Mouse (Mus musculus) frontal cortex, adult 2 months (tissue): ENCODE results near the gene Dazap1. TPM values are rescaled to one million over a fixed set of nuclear protein-coding genes. Genes with fewer than 3 reads are reported as not detected.

Experiments
- DNase-seq, 2 experiments: peaks; one replicate each; pipeline ENCODE4 v3.0.0; 2022; ENCODE audit warnings: low spot score in 1 of 2; ENCODE audit errors: extremely low spot score in 1 of 2
- polyA plus RNA-seq: library from polyadenylated mRNA; depleted of rRNA; stranded (reverse); fragments of >200 nt; gene quantifications from 2 replicates; pipeline ENCODE4 v1.2.3, GENCODE M21; 2012

The Dazap1 gene
- polyA plus RNA-seq, 1 experiment, result 86.3 TPM

DNA sequence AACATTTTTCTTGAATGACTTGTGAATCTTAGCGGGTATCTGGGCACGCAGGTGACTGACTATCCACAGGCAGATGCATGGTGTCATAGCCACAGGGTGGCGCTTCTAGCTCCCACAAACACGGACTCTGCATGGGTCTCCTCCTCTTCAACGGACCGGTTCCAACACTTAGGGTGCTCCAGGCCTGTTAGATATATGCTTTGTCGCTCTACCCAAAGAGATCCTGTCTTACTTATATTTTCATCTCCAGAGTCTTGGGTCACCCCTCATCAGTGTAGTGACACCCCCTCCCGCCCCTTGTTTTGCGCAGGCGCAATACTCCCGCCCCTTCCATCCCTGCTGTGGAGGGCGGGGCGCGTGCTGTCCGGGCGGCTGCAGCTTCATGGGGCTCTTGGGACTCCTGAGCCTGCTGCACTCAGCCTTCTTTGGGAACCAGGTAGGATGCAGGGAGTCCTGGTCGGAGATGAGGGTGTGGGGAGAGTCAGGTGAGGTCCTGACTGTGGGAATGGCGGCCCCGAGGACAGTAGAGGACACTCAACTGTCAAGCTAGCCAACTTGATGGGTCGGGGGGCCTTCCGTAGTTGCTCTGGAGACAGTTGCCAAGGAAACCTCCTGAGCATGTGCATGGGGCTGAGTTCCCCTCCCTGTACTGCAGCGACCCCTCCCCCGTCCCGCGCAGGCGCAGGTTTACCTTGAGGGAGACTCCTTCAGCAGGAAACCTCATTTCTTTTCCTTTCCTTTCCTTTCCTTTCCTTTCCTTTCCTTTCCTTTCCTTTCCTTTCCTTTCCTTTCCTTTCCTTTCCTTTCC lies 34.5 kb downstream of the Dazap1 start, which contains the start of gene Apc2:
Gene Apc2, plus strand, starts transcription at position 360 of the 808 bp plus-strand sequence.
- DNase-seq, result peak; percentile 74 to 79

DNA sequence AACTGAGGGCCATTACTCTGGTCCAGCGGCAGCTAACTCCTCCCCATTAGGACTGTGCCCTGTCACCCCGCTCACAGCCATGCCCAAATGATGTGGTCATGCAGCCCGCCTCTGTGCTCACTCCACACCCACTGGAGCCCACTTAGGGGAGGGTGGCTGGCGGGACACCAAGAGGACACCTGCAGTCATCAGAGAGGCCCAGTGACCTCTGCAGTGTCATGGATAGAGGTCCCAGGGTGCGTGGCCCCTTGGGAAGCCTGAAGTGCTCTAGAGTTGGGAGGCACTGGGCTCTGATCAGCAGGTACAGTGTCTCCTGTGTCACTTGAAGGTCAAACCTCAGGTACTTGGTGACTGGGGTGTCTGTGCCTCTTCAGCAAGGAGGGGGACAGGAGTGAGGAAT lies 35.5 kb downstream of the Dazap1 start:
- DNase-seq, result no peak

- DNase-seq, result no peak
Observed at GRCm38 (mm10) chr10:80297526-80298133, 36.3 kb downstream of the Dazap1 start.

DNA sequence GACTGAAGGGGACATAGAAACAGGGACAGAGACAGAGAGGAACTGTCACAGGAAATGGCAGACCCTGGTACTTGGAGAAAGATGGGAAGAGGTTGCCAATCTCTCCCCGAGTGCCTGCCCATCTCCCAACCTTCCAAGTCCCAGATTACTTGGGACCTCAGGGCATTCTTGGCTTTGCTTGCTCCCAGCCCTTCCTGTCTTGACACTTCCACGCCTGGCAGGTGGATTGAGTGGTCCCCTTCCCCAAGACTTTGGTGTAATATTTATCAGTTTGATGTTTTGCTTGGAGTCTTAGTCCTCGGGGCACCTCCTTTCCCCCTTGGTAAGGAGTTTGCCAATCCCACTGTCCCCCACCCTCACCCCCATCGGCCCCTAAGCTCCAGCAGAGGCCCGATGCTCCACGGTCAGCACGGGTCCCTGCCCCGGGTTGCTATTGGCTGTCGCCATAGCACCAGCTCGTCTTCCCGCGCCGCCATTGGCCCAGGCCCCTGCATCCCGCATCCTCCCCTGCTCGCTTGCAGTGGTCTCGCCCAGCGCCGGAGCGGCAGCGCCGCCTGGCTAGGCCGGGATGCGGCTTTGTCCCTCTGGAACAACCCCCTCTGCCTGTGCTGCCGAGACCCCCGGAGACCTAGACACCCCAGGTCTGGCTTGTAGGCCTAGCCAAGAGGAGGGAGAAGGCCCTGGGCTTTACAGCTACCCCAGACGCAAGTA lies 37.4 kb downstream of the Dazap1 start:
- peak; percentile 83 to 93 for DNase-seq

DNA sequence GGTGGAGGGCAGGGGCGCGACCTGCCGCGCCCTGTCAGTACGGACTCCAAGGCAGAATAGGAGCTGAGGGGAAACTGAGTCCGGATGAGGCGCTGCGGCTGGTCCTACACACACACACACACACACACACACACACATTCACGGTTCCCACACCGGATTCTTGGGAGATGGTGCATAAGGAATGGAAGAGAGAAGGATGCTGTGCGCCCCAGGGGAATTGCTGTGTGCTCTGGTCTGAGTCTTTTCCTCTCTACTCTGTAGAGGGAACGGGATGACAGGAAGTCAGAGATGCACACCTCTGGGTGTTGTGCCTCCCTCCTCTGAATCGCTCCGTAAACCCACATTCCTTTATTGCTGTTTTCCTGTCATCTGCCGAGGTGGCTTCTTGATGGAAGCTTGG lies 38.0 kb downstream of the Dazap1 start:
- no peak for DNase-seq

- DNase-seq, result no peak
Observed at GRCm38 (mm10) chr10:80299824-80300223, 38.5 kb downstream of the Dazap1 start.

GRCm38 (mm10) chr10:80300672-80301181 lies 39.4 kb downstream of the Dazap1 start:
- no peak for DNase-seq

DNA sequence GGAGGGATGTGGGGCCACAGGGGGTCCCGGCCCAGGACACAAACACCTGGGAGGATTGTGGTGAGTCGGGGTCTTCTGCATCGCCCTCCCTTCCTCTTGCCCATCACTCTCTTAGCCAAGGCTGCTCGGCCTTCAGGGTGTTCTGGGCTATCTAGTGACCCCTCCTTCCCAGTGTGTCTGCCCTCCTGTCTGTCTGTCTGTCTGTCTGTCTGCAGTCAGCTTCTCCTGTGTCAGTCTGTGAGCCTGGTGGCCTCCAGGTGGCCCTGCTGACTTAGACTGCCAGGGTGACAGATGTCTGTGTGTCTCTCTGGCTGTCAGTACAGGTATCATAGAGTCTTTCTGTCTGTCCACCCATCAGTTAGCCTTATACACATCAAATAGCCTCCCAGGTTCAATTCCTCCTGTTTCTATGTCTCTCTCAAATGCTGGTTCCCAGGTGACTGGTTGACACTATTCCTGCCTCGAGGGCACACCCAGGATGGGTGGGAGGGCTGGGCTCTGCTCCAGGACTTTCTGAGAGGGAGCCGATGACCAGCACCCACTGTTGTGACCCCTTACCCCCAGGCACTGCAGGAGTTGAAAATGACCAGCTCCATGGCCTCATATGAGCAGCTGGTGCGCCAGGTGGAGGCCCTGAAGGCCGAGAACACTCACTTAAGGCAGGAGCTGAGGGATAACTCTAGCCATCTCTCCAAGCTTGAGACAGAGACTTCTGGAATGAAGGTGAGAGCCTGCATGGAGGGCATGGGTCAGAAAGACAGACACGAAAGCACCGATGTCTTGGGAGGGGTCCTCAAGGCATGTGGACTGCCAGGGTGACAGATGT lies 40.2 kb downstream of the Dazap1 start:
- DNase-seq, result no peak

- no peak for DNase-seq
Observed at GRCm38 (mm10) chr10:80302082-80302355, 40.7 kb downstream of the Dazap1 start.

DNA sequence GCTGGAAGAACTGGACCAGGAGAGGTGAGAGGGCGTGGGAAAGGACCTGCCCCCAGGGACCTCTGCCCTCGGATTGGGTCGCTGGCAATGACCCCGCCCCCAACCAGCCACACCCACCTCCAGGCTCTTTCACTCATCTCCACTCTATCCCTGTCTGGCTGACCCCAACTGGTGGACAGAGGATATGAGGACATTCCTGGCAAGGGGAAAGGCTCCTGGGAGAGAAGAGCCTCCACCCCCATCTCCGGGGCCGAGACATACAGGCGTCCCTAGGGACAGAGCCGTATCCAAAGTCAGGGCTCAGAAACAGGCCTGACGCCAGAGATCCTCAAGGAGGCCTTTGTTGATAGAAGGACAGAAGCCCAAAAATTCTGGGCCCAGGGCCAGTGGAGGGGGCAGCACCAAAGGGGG lies 41.2 kb downstream of the Dazap1 start:
- peak; percentile 58 to 65 for DNase-seq

DNA sequence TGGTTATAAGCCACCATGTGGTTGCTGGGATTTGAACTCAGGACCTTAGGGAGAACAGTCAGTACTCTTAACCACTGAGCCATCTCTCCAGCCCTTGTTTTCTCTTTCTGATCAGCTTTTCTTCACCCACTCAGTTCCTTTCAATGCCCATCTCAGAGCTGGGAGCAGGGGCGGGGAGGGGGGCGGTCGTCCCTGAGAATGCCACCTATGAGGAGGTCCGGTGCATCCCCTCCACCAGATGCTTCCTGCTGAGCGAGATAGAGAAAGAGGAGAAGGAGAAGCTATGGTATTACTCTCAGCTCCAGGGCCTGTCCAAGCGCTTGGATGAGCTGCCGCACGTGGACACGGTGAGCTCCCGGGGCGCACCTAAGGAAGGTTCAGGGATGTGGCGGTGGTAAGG lies 43.2 kb downstream of the Dazap1 start:
- DNase-seq, result no peak

DNA sequence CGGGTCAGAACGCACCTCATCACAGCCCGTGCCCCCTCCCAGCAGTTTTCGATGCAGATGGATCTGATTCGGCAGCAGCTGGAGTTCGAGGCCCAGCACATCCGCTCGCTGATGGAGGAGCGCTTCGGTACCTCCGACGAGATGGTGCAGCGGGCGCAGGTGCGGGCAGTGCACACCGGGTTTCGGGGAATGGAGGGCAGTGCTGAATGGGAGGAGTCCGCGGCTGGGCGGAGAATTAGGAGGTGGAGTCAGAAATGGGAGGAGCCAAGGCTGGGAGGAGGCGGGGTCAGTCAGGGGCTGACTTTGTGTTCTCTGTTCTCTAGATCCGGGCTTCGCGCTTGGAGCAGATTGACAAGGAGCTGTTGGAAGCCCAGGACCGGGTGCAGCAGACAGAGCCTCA lies 43.6 kb downstream of the Dazap1 start:
- DNase-seq, result no peak

DNA sequence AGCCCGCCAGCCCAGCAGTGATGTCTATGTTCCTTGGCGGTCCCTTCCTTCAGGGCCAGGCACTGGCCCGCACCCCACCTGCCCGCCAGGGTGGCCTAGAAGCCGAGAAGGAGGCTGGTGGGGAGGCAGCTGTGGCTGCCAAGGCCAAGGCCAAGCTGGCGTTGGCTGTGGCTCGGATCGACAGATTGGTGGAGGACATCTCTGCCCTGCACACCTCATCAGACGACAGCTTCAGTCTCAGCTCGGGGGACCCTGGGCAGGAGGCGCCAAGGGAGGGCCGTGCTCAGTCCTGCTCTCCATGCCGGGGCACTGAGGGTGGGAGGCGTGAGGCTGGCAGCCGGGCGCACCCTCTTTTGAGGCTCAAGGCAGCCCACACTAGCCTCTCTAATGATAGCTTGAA lies 50.3 kb downstream of the Dazap1 start:
- DNase-seq, result no peak

DNA sequence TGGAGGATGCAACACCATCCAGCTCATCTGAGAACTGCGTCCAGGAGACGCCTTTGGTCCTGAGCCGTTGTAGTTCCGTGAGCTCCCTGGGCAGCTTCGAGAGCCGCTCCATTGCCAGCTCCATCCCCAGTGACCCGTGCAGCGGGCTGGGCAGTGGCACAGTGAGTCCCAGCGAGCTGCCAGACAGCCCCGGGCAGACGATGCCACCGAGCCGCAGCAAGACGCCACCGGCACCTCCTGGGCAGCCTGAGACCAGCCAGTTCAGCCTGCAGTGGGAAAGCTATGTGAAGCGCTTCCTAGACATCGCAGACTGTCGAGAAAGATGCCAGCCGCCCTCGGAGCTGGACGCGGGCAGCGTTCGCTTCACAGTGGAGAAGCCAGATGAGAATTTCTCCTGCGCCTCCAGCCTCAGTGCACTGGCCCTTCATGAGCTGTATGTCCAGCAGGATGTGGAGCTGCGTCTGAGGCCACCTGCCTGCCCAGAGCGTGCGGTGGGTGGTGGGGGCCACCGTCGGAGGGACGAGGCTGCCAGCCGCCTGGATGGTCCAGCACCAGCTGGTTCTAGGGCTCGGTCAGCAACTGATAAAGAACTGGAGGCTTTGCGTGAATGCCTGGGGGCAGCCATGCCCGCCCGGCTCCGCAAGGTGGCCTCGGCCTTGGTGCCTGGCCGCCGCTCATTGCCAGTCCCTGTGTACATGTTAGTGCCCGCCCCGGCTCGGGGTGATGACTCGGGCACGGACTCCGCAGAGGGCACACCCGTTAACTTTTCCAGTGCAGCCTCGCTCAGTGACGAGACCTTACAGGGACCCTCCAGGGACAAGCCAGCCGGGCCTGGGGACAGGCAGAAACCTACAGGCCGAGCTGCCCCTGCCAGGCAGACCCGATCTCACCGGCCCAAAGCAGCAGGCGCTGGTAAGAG lies 51.6 kb downstream of the Dazap1 start:
- DNase-seq, result no peak

DNA sequence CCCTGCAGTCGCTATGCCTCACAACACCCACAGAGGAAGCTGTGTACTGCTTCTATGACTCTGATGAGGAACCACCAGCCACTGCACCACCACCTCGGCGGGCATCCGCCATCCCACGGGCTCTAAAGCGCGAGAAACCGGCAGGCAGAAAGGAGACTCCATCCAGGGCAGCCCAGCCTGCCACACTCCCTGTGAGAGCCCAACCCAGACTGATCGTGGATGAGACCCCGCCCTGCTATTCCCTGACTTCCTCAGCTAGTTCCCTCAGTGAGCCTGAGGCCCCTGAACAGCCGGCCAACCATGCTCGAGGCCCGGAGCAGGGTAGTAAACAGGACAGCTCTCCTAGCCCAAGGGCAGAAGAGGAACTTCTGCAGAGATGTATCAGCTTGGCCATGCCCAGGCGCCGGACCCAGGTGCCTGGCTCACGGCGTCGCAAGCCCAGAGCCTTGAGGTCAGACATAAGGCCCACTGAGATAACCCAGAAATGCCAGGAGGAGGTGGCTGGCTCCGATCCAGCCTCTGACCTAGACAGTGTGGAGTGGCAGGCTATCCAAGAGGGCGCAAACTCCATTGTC lies 52.4 kb downstream of the Dazap1 start:
- no peak for DNase-seq

GRCm38 (mm10) chr10:80314494-80315001 lies 53.3 kb downstream of the Dazap1 start:
- DNase-seq, result no peak

- DNase-seq, result no peak
Observed at GRCm38 (mm10) chr10:80315315-80315714, 54.0 kb downstream of the Dazap1 start.

DNA sequence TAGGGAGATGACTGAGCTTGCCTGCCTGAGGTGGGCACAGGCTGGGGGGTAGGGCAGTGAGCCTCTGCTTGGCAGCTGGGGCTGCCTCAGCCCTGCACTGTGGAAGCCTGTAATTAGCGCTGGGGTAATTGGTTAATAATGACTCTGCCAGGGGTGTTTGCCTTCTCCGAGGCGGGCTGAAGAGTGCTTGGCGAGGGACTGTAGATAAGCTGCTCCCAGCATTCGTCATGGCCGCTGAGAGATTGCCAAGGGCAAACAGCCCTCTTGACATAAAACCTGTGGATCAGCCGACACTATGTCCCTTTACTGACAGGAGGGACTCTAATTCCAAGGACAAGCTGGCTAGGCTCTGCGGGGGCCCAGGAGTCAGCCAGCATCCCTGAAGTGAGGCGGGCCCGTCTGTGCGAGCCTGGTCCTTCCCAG lies 55.1 kb downstream of the Dazap1 start:
- DNase-seq, result no peak

DNA sequence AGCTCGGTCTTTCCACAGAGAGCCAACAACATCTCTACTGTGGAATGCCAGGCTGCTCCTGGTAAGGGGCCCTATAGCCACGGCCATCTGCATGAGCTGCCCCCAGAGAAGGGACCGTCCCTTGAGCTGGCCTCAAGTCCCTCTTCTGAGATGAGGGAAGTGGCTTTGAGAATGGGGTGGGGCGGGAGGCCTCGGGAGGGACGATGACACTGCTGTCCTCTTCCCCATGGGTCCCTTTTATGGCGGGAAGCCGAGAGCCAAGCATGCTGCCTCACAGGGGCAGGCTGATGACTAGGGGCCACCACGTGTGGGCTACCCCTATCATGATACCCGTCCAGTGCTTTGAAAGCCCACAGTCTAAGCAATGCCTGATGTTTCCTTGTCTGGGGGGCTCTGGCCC lies 55.7 kb downstream of the Dazap1 start:
- no peak for DNase-seq
